Mouse (Mus musculus) myocyte (in vitro differentiated cells): ENCODE measurements around the gene BC035947.

Source experiments
- CEBPB ChIP-seq: IDR thresholded peaks from 2 replicates; pipeline ENCODE4 v1.6.1; 2011; ENCODE audit warnings: mild to moderate bottlenecking, moderate library complexity; ENCODE audit not compliant: poor library complexity, insufficient read depth, severe bottlenecking
- E2F4 ChIP-seq: IDR thresholded peaks from one replicate; pipeline ENCODE4 v1.6.1; 2011; ENCODE audit warnings: mild to moderate bottlenecking, control low read depth, moderate library complexity; ENCODE audit not compliant: insufficient read depth
- MAX ChIP-seq: IDR thresholded peaks from one replicate; pipeline ENCODE4 v1.6.1; 2011; ENCODE audit warnings: low read depth, mild to moderate bottlenecking, control low read depth
- MYOD1 ChIP-seq, 3 experiments: IDR thresholded peaks; one replicate each; pipeline ENCODE4 v1.6.1; 2011; ENCODE audit warnings: control low read depth in 2 of 3, low read depth in 2 of 3, mild to moderate bottlenecking in 2 of 3, moderate library complexity in 1 of 3; ENCODE audit not compliant: insufficient read length in 2 of 3, control insufficient read depth in 1 of 3
- MYOG ChIP-seq, 3 experiments: IDR thresholded peaks; one replicate each; pipeline ENCODE4 v1.6.1; 2011; ENCODE audit warnings: control low read depth in 2 of 3, low read depth in 2 of 3, mild to moderate bottlenecking in 2 of 3; ENCODE audit not compliant: insufficient read length in 2 of 3, control insufficient read depth in 1 of 3, insufficient read depth in 1 of 3
- POLR2A ChIP-seq: IDR thresholded peaks from one replicate; pipeline ENCODE4 v1.6.1; 2011; ENCODE audit warnings: low read depth, mild to moderate bottlenecking, control low read depth, moderate library complexity; ENCODE audit not compliant: insufficient read length
- POLR2AphosphoS2 ChIP-seq: IDR thresholded peaks from one replicate; pipeline ENCODE4 v1.6.1; 2011; ENCODE audit warnings: low read depth, control low read depth; ENCODE audit not compliant: insufficient read length
- REST ChIP-seq: IDR thresholded peaks from one replicate; pipeline ENCODE4 v1.6.1; 2011; ENCODE audit warnings: mild to moderate bottlenecking, control low read depth, moderate library complexity; ENCODE audit not compliant: insufficient read depth, insufficient read length
- TCF12 ChIP-seq: IDR thresholded peaks from one replicate; pipeline ENCODE4 v1.6.1; 2011; ENCODE audit warnings: mild to moderate bottlenecking, control low read depth; ENCODE audit not compliant: poor library complexity, insufficient read depth, severe bottlenecking
- TCF3 ChIP-seq: IDR thresholded peaks from one replicate; pipeline ENCODE4 v1.6.1; 2011; ENCODE audit warnings: low read depth, control low read depth; ENCODE audit not compliant: insufficient read length
- USF1 ChIP-seq: IDR thresholded peaks from one replicate; pipeline ENCODE4 v1.6.1; 2011; ENCODE audit warnings: low read depth, mild to moderate bottlenecking, control low read depth, moderate library complexity

DNA sequence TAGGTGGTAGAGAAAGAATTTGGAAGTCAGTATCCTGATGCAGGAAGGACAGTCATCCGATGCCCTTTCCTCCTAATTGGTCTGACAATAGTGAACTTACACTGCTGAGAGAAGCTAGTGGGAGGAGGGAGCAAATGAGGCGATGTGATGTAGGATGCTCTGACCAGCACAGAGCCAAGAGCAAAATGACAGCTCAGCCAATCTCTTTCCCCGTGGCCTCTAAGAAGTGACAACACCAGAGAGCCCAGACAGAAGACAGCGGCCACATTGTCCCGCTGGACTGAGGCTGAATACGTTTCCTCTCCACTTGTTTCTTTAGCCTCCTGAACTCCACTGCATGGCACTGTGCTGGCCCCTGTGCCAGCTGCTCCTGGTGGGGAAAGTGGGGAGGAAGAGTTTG is 37.0 kb upstream of the BC035947 start:
- no peak for TF ChIP-seq POLR2A
- no peak for TF ChIP-seq REST
- no peak for TF ChIP-seq MYOG (IDR thresholded peaks at IDR 0.05; ENCODE audit: control insufficient read depth in 1 of 3, insufficient read depth in 1 of 3, insufficient read length in 2 of 3, low read depth in 2 of 3)
- no peak for TF ChIP-seq TCF12
- no peak for TF ChIP-seq CEBPB
- no peak for TF ChIP-seq POLR2AphosphoS2
- no peak for TF ChIP-seq MAX
- no peak for TF ChIP-seq USF1
- no peak for TF ChIP-seq MYOD1 (IDR thresholded peaks at IDR 0.05; ENCODE audit: control insufficient read depth in 1 of 3, insufficient read length in 2 of 3, low read depth in 2 of 3)
- TF ChIP-seq E2F4 = no peak
- TF ChIP-seq TCF3 = no peak
